Mouse (Mus musculus): ENCODE measurements around the gene Cbarp. TPM values are rescaled to one million over a fixed set of nuclear protein-coding genes. Genes with fewer than 3 reads are reported as not detected.

Cbarp gene
- 1 to 10 TPM; 1.2 to 1.6 TPM for total RNA-seq (2021)
- long read RNA-seq, experiment 1, result 0 reads
- long read RNA-seq, experiment 2, partial matches to known transcripts, result 0 of 1 reads
- long read RNA-seq, experiment 2, other reads (novel, unspliced or antisense), result 1 of 1 reads

DNA sequence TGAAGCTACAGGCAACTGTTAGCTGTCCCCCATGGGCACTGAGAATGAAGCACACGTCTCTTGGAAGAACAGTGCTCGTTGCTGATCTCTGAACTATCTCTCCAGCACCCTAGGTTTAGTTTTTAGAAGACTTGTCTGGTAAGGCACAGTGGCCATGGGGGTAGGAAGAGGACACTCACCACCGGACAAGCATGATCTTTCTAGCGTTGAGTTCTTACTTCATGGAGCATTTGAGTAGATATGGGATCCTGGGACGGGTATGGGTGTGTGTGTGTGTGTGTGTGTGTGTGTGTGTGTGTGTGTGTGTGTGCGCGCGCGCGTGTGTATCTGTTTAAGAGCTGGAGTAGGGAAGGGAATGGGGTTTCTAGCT is at the start of gene Cbarp:
Gene Cbarp (minus strand): TSS at position 170 of the 370 bp plus-strand sequence.
- DNase-seq, result no peak

DNA sequence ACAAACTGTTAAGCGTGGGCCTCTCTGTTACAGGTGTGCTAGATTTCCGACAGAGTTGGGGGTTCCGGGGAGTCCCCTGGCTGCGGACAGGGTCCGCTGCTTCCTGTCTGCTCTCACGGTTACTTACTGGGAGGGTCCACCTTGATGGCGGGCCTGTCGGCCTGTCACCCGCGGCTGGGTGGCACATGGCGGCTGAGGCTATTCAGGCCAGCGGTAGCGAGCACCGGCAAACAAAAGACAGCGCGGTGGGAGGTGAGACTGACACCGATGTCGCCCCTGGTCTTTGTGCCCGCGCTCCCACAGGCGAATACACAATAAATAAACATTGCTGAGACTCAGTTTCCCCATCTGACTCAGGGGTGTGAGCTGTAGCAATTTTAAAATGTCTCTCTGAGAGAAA is 49.4 kb upstream of the Cbarp start:
- no peak for DNase-seq

DNA sequence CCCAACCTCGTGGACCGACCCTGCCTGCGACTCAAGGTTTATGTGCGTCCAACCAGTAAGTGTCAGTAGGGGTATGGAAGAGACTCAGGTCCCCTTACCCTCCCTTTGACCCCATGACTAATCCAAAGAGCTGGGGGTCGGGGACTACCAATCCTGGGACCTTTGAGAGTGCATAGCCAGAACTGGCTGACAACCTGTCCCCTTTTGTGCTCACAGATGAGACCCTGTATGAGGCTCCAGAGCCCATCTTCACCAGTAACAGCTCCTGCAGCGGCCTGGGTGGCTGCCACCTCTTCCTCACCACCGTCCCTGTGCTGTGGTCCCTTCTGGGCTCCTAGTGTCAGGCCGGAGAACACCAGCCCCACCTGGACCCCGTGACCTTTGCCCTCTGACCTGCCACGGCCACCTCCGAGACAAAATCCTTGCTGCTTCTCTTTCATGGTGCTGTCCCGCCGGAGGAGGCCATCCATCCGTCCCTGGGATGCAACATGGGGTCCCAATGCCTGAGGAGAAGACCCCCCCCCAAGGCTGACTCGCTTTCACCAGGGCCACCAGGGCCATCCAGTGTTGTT is 47.9 kb upstream of the Cbarp start:
- no peak for DNase-seq

DNA sequence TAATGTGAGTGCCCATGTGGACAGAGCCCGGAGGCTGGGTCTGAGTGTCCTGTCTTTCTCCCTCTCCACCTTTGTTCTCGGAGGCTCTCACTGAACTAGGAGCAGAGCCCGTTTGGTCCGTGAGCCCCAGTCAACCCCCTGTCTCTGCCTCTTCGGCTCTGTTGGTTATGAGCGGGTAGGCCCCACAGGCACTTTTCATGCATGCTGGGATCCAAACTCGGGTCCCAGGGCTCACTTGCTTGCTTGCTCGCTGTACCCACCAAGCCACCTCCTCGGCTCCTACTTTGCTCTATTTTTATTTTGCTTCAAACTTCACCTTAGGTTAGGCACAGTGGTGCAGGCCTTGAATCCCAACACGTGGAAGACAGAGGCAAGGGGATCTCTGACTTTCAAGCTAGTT is 47.1 kb upstream of the Cbarp start:
- DNase-seq, result no peak

DNA sequence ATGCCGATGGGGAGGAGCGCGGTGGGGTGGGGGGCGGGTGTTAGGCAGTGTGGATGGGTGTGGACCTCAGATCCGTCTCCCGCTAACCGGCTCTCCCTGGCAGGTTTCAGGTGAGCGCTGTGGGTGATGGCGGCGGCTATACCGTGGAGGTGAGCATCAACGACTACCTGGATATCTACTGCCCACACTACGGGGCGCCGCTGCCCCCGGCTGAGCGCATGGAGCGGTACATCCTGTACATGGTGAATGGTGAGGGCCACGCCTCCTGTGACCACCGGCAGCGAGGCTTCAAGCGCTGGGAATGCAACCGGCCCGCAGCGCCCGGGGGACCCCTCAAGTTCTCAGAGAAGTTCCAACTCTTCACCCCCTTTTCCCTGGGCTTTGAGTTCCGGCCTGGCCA is 46.0 kb upstream of the Cbarp start:
- DNase-seq, result no peak

DNA sequence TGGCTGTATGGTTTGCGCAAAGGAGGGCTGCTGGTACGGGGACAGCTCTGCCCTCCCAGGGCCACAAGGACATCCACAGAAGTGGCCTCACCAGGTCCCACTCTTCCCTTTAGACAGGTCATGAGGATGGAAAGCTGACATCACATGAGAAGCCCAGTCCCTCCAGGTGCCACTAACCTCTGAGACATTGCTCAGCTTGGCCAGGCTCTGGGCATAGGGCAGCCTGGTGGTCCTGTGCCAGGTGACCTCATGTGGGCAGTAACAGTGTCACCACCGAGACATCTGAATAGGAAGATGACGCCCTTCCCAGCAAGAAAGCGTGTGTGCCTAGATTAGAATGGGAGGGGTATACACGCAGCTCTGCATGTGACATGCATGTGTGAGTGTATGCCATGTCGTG is 41.9 kb upstream of the Cbarp start:
- DNase-seq, result no peak

DNA sequence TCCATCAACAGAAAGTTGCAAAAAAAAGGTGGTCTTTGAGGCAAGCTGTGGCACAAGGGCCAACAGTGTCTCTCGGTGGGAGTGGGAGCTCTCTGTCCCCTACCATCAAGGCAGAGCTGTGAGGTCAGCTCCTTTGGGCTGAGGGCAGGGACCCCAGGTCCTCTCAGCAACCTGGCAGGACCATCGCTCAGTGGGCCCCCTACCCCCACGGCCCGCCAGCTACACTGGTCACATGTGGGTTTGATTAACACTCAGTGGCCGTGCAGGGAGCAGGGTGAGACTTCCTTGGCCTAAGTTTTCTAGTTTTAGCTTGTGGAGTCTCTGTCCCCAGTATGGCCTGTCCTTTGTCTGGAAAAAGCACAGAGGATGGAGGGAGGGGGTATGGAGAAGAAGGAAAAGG is 40.2 kb upstream of the Cbarp start:
- DNase-seq, result no peak

DNA sequence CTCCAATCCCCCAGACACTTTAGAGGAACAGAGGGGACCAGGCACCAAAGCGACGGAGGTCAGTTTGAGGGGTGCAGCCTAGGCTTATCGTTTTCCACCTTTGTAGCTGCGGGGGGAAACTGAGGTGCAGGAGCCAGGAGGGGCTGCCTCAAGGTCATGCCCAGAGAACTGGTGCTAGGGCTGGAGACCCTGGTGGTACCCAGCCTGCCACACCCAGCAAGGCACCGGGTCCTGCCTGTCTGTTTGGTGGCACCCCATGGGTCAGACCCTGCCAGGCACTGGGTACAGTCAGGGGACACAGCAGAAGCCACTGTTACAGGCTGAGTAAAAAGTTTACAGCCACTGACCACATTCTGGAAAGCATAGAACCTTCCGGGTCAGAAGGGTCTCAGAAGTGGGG is 39.7 kb upstream of the Cbarp start:
- no peak for DNase-seq

DNA sequence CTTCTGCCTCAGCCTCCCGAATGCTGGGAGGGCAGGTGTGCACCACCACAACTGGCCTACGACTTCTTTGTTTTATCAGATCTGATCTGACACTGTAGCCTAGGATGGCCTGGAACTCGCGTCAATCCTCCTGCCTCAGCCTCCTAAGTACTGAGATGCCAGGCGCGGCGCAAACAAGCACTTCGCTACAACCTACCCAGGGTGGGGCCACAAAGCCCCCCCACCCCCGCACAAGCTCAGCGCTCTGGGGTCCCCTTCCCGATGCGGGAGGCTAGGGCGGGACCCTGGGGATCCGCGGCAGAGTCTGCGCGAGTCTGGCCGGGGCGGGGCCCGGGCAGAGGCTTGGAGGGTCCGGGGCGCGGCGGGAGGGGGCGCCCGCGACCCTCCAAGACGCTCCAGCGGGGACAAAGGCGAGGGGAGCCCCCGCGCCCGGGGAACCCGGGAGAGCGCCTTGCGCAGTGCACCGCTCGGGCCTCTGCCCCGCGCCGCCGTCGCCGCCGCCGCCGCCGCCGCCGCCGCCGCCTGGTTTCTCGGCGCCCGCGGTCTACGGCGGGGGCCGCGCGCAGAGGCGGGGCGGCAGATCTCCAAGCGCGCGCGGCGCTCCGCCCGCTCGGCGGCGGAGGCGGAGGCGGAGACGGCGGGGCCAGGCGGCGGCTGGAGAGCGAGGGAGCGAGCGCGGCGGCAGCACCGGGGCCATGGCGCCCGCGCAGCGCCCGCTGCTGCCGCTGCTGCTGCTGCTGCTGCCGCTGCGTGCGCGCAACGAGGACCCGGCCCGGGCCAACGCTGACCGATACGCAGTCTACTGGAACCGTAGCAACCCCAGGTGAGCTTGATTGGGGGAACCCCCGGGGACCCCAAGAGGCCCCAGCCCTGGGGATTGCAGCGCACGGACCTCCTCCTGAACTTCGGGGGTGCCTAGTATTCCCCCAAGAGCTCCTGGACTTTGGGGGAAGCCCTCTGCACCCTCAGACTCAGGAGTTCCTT is 38.7 kb upstream of the Cbarp start, which contains the start of gene Efna2:
Gene Efna2 (plus strand): TSS at position 415 of the 984 bp plus-strand sequence.
- no peak for DNase-seq

DNA sequence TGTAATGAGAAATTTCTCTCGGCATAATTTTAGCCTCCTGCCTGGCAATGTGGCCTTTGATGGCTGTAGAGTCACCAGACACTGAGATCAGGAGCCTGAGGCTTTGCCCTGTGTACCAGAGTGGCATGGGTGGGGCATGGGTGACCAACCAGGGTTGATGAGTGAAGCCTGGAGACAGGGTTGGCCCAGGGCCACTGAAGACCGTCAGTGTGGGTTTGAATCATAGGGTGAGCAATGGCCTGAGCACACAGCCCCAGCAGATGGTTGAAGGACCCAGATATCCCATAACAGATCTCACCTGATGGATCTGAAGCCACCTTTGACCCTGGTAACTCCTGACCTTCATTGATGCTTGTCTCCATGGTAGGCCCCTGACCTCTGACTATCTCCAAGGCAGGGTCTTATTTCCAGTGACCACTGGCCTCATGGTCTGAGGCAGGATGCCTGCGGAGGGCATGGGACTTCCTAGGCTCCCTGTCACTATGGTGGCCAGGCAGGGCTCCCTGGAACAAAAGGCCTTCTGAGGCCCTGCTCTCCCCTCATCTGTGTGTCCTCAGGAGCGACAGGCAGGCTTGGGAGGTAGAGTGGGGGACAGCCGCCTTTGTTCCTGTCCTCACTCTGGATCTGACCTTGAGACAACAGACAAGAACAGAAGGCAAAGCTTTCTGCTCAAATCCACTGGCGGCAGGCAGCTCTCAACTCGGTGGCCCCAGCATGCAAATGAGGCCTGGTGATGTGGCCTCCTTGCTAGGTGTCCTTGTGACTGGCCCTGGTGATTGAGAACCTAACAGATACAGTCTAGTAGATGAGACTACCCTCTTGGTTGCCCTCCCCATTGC is 37.0 kb upstream of the Cbarp start:
- DNase-seq, result no peak

DNA sequence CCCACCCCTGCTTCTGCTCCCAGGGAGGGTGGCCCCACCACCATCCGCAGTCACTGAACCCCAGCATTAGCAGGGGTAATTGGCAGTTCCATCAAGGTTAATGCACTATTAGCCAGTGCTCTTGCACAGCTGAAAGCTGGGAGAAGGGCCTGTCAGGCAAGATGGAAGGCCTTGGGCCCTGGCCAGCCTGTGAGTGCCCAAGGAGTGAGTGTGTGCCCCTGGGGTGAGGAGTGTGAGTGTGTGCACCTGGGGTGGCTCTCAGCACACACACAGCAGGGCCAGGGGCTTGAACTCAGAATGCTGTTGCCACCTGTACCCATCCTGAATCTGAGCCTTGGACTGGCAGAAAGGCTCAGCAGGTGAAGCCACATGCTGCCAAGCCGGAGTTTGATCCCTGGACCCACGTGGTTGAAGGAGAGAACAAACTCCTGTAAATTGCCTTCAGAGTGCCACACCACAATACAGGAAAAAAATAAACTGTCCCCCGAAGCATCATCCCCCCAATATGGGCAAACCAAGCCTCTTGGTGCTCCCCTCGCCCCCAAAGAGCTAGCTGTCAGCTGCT is 35.7 kb upstream of the Cbarp start:
- DNase-seq, result no peak

DNA sequence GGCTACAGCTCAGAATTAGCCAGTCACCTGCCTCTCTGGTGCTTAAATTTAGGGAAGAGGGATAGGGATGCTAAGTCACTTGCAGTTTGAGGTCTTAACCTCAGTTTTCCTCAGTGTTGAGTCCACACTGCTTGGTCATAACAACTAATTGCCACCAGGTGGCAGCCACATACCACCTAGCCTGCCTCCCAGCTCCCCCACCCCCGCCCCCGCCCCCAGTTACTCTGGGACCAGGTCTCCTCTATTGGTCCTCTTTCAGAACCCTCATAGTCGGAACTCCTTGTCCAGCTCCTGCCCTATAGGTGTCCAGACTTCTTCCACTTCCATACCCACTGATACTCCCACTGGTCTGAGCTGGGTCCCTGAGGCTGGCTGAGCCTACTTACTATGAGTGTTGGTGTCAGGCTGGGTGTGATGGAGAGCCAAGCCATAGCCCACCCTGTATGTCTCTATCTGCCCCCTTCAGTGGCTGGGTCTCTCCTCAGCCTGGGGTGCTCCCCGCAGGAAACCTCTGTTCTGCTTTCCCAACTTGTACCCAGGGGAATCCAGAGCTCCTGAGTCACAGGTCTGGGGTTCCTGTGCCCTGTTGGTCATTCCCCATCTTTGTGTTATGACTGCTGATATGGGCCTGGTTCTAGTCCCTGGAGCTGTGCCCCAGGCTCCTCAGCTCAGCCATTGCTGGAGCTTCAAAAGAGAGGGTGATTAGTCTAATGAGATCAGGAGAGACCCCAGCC is 35.1 kb upstream of the Cbarp start:
- no peak for DNase-seq

DNA sequence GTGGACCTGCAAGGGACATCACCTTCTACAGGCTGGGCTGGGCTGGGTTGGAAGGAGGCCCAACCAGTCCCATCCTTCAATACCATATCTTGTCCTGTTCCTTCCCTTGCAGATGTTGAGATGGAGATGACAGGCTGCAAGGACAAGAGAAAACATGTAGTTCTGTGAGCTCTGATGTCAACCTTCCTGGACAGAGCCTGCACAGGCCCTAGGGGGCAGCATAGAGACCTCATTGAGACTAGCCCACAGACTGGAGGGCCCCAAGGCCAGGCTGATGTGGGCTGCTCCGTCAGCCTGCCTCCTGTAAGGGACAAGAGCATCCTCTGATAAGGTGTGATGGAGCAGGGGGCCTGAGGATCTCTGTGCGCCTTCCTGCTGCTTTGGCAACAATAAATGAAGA is 34.1 kb upstream of the Cbarp start:
- no peak for DNase-seq

DNA sequence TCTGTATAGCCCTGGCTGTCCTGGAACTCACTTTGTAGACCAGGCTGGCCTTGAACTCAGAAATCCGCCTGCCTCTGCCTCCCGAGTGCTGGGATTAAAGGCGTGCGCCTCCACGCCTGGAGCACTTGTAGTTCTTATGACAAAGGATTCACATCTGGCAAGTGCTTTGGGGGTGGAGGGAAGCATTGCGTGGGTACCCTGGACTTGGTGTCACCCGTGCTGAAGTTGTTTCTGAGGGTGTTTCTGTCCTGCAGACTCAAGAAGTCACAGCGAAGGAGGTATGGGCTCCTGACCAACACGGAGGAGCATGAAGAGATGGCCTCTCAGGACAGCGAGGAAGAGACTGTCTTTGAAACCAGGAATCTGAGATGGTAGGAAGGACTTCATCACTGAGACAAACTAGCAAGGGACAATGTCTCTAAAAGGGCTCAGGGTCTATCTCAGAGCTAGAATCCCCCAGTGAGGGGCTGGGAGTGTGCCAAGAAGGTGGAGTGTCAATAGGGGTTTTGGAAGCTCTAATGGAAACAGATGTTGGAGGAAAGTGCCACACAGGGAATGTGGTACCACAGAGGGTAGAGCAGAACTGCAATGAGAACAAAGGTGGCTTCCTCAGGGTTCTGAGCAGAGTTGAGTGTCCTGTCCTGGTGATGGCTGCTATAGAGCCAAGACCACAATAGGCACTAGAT is 33.5 kb upstream of the Cbarp start:
- no peak for DNase-seq

DNA sequence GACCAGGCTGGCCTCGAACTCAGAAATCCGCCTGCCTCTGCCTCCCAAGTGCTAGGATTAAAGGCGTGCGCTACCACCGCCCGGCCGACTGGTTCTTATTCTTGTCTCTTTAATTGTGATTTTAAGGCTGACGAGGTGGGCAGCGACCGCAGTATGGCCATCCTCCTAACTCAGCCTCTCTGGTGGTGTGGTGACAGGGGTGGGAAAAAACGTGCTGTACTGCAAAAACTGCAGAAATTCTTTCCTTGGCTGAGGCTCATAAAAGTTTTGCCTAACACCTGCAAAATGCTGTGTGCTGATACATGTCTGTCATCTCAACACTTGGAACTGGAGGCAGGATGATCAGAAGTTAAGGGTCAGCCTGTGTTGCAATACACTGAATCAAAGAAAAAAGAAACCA is 32.7 kb upstream of the Cbarp start:
- no peak for DNase-seq

DNA sequence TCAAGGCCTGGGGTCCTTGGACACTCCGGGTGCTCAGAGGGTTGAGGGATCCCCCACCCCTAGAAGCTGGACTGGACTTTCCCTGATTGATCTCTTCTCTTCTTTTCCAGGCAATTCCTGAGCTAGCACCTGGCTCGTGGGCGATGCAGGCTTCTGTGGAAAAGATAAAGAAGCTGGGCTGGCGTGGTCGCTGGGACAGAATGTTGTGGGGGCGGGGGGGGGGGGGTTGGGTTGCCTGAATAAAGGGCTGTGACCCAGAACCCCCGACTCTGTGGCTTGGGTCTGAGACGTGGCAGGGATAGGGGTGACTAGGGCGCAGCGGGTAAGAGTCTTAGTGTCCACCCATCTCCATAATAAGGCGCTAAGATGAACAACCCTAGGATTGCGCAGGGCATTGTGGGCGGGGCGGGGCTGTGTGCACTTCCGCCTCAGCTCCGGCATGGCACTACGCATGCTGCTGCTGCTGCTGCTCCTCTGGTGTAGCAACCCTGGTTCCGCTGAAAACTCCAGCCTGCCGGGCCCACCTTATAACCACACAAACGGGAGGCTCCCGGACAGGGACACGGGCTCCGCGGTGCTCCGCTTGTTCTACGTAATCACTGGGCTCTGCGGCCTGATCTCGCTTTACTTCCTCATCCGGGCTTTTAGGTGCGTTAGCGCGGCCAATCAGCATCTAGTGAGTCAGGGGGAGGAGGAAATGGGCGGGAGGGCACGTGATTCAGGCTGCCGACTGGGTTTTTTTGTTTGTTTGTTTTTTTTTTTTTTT is 32.1 kb upstream of the Cbarp start, which contains the start of gene 1600002K03Rik:
Gene 1600002K03Rik (plus strand): TSS at position 418 of the 766 bp plus-strand sequence.
- peak; percentile 86 for DNase-seq

DNA sequence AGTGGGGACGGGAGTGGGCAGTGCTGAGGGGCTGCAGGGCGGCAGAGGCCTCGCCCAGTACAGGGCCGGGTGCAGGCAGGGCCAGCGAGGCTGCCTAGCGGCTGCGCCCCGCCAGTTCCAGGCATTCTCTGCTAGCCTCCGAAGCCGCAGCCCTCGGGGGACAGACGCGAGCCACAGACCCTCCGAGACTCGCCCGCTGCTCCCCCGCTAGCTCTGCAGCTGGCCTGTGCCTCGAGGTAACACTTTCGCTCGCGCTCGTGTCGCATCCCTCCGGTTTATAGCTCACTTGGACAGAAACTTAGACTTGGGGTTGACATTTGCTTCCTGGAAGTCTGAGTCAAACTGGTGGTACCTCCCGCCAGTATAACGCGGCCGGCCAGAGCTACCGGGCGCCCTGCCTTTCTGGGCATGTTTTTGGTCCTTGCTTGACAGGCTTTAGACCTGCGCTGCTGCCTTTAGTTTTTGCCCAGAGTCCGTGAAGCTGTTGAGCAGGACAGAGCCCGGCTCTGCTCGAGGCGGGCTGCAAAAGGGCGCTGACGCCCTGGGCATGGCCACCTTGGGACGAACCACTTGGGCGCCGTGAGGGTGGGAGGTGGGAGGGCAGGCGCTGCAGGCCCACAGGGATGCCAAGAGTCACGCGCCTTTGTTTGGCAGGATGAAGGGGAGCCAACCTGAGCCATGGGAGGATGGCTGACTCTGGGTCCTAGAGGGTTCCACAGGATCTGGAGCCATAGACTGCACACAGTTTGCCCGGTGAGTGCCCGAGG is 31.3 kb upstream of the Cbarp start:
- no peak for DNase-seq

DNA sequence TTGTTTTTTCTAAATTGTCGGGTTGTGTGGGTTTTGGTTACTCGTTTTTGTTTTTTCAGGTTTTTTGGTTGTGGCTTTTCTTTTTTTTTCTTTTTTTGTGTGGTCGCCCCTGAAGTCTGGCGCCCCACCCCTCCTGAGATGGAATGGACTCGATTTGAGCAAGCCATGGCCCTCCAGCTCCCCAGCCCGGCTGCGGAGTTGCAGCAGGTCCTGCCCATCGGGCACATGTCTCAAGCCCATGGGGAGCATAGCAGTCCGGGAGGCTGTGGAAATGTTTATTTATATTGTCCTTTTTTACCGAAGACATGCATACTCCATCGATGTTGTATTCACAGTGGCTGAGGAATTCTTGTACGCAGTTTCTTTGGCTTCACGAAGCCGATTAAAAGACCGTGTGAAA is 30.6 kb upstream of the Cbarp start:
- no peak for DNase-seq

DNA sequence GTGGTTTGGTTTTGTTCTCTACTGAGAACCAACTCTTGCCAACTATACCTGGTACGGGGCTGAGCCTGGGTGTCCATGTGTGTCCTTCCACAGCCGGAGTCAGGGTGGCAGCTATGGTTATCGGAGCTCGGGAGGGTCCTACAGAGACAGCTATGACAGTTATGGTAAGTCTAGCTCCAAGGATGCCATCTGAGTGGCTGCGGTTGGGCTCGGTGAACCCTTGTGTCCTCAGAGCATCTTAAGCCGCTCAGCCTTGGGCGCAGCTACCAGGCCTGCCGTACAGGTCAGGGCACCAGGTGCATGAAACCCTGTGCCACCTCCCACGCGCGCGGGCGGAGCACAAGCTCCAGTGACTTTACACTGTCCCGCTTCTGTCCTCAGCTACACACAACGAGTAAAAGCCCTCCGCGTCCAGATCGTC is 30.0 kb upstream of the Cbarp start:
- DNase-seq, result no peak

Measured in gastrocnemius, postnatal 25 days (tissue).